Mouse (Mus musculus): ENCODE measurements around the gene Myh14.

GRCm38 (mm10) chr7:44590402-44591347 lies 80.0 kb downstream of the Myh14 start, which contains the start of gene Kcnc3:
- peak; percentile 73 for TF ChIP-seq POLR2A (IDR thresholded peaks at IDR 0.05; ENCODE audit: extremely low read depth, insufficient read depth, low read length)
- no peak for TF ChIP-seq CTCF (IDR thresholded peaks at IDR 0.05; ENCODE audit: extremely low read depth, insufficient read depth, low read length)

Data from cortical plate, adult 2 months (tissue).